18 mouse cellular contexts compared by ENCODE assay signal in the genomic region with DNA sequence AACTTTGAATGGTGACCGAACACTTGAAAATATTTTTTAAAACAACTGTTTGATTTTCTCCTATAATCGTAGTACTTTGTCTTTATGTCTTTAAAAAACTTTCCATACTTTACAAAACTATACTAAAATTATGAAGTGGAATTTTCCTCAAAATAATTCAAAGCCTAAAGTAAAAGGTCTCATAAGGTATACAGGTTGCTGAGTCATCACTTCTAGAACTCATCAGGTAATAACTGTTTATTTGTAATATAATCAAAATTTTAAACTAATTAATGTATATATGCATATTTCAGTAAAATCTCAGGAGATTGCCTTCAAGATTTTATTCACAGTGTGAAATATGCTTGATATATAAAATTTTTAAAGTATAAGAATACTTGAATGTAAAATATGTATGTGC. TPM values are rescaled to one million over a fixed set of nuclear protein-coding genes. Genes with fewer than 3 reads are reported as not detected.
"Had no signal": no experiment of that assay in that cellular context is flagged by ENCODE, and none has a peak within 500 bp of the region (broad histone marks: within the 10 kb centered on the region; RNA-seq: fewer than 3 reads in every experiment).

No protein-coding gene starts in this region.

- H3K36me3 ChIP-seq: neural tube, embryonic 13.5 days; neural tube, embryonic 15.5 days; stomach, embryonic 15.5 days had no signal

- DNase-seq: retina, postnatal 1 day; right cerebral cortex, adult 18-20 months; right cerebral cortex, postnatal 14 days; right cerebral cortex, postnatal 25 days; right cerebral cortex, postnatal 4 days; spleen, adult 18-20 months; thymus, adult 18-20 months; thymus, adult 2 months; thymus, postnatal 14 days; thymus, postnatal 25 days; thymus, postnatal 36 days; thymus, postnatal 4 days had no signal

- H3K27me3 ChIP-seq: neural tube, embryonic 13.5 days; neural tube, embryonic 15.5 days; stomach, embryonic 15.5 days had no signal

- H3K27ac ChIP-seq: neural tube, embryonic 13.5 days; neural tube, embryonic 15.5 days; stomach, embryonic 15.5 days; stomach, postnatal 0 days had no signal

- H3K9me3 ChIP-seq: neural tube, embryonic 13.5 days; neural tube, embryonic 15.5 days; stomach, embryonic 15.5 days had no signal

- H3K4me3 ChIP-seq: neural tube, embryonic 13.5 days; neural tube, embryonic 15.5 days; stomach, embryonic 15.5 days had no signal

- H3K9ac ChIP-seq: neural tube, embryonic 13.5 days; neural tube, embryonic 15.5 days; stomach, embryonic 15.5 days had no signal

- H3K4me2 ChIP-seq: neural tube, embryonic 13.5 days; neural tube, embryonic 15.5 days; stomach, embryonic 15.5 days had no signal

- H3K4me1 ChIP-seq: neural tube, embryonic 13.5 days; neural tube, embryonic 15.5 days; stomach, embryonic 15.5 days had no signal

RNA-seq across cellular contexts. Expression of gene Dio2, which starts 52.3 kb away (rescaled TPM):
- total RNA-seq: neutrophil, adult 5-6 weeks had no signal
- polyA plus RNA-seq: spleen, adult 2 months had no signal
